Mouse (Mus musculus) liver, embryonic 14.5 days (tissue): ENCODE measurements at regions not wholly inside any gene's neighbourhood (a gene's known extent, or its start where the extent isn't known, plus 50 kb on each side); places are given as distances from the start of the nearest gene placed in this dataset.

Source experiments
- ATAC-seq: fragments of 200-750 bp; cut with Nextera tagmentation; 2 replicates; pipeline ENCODE4 v1.8.0; 2017; ENCODE audit warnings: moderate number of reproducible peaks, mild to moderate bottlenecking, moderate library complexity; ENCODE audit not compliant: insufficient read depth
- DNase-seq, 3 experiments: peaks; one replicate each; pipeline ENCODE4 v3.0.0-alpha.2; 2012 to 2013; ENCODE audit warnings: low read depth in 3 of 3, low spot score in 3 of 3
- H3K27ac ChIP-seq: fragments of 300-500 bp; sonication (generic); 2 replicates; pipeline ENCODE4 v1.5.1; 2014; ENCODE audit warnings: moderate library complexity, mild to moderate bottlenecking, control low read depth, inconsistent platforms
- H3K27me3 ChIP-seq: fragments of 300-500 bp; sonication (generic); 2 replicates; pipeline ENCODE4 v1.6.1; 2014; ENCODE audit warnings: mild to moderate bottlenecking, low read length, moderate library complexity; ENCODE audit not compliant: control insufficient read depth, insufficient read depth
- H3K36me3 ChIP-seq: fragments of 300-500 bp; sonication (generic); replicated peaks from 2 replicates; pipeline ENCODE4 v1.6.1; 2014; ENCODE audit warnings: low read depth; ENCODE audit not compliant: control insufficient read depth, insufficient read depth
- H3K4me1 ChIP-seq, 2 experiments: fragments of 200-500 bp in 1 of 2; fragments of 300-500 bp in 1 of 2; sonication (generic) in 1 of 2; replicated peaks; 2 replicates each; pipeline ENCODE4 v1.6.1; 2012 to 2014; ENCODE audit warnings: antibody characterized with exemption in 1 of 2, inconsistent platforms in 1 of 2, low read length in 1 of 2; ENCODE audit not compliant: control insufficient read depth in 2 of 2, insufficient read depth in 2 of 2
- H3K4me2 ChIP-seq: fragments of 300-500 bp; sonication (generic); 2 replicates; pipeline ENCODE4 v1.6.1; 2014; ENCODE audit warnings: low read depth, mild to moderate bottlenecking, control low read depth, moderate library complexity
- H3K4me3 ChIP-seq, 2 experiments: fragments of 200-500 bp in 1 of 2; fragments of 300-500 bp in 1 of 2; sonication (generic) in 1 of 2; 2 replicates each; pipeline ENCODE4 v1.5.1; 2012 to 2014; ENCODE audit warnings: low read depth in 2 of 2, low read length in 2 of 2, mild to moderate bottlenecking in 2 of 2, control low read depth in 1 of 2, inconsistent platforms in 1 of 2, moderate library complexity in 1 of 2; ENCODE audit not compliant: insufficient read depth in 1 of 2
- H3K9ac ChIP-seq: fragments of 300-500 bp; sonication (generic); replicated peaks from 2 replicates; pipeline ENCODE4 v1.6.1; 2014; ENCODE audit warnings: mild to moderate bottlenecking, control low read depth, moderate library complexity
- H3K9me3 ChIP-seq: fragments of 300-500 bp; sonication (generic); 2 replicates; pipeline ENCODE4 v1.6.1; 2016; ENCODE audit warnings: low read length, mixed read lengths; ENCODE audit not compliant: control insufficient read depth
- CTCF ChIP-seq: IDR thresholded peaks from 2 replicates; pipeline ENCODE4 v1.5.1; 2016; ENCODE audit warnings: antibody characterized with exemption, low read depth, control low read depth
- EP300 ChIP-seq: IDR thresholded peaks from 2 replicates; pipeline ENCODE4 v1.6.1; 2016; ENCODE audit warnings: antibody characterized with exemption, low read depth
- WGBS: fragments of 180-500 bp; shearing (Covaris S2); extraction: QIAGEN DNeasy Blood & Tissue Kit; methylation state at CpG from one replicate; pipeline ENCODE4 v1.1.7; 2014; ENCODE audit not compliant: insufficient replicate concordance; 5-methylcytosine and 5-hydroxymethylcytosine counted together

GRCm38 (mm10) chr14:108022066-108022465 is 891.9 kb downstream of the Slitrk1 start:
- ATAC-seq (no peak), DNase-seq (no peak)
- Histone ChIP-seq H3K4me3 (no peak overlapping the region), H3K27ac (no peak overlapping the region), H3K9ac (no peak overlapping the region), H3K36me3 (no peaks in the 10 kb centered on the region), H3K4me1 (no peaks in the 10 kb centered on the region), H3K4me2 (no peak overlapping the region), H3K27me3 (no peaks in the 10 kb centered on the region), H3K9me3 (no peaks in the 10 kb centered on the region)
- TF ChIP-seq EP300 (no peak), CTCF (no peak)
- WGBS: 26% methylated on average over 1 of the region's 1 CpGs

GRCm38 (mm10) chr14:108021331-108021730 is 892.6 kb downstream of the Slitrk1 start:
- H3K27ac ChIP-seq: no peak overlapping the region
- H3K9me3 ChIP-seq: no peaks in the 10 kb centered on the region
- ATAC-seq (no peak), DNase-seq (no peak)
- H3K4me2 ChIP-seq: no peak overlapping the region
- no peaks in the 10 kb centered on the region for H3K4me1 ChIP-seq
- H3K9ac ChIP-seq: no peak overlapping the region
- H3K27me3 ChIP-seq: no peaks in the 10 kb centered on the region
- TF ChIP-seq CTCF (no peak), EP300 (no peak)
- H3K4me3 ChIP-seq: no peak overlapping the region
- H3K36me3 ChIP-seq: no peaks in the 10 kb centered on the region
- 64% methylated on average over 7 of the region's 7 CpGs for WGBS

GRCm38 (mm10) chr14:107987752-107988285 is 926.1 kb downstream of the Slitrk1 start:
- TF ChIP-seq CTCF: no peak
- no peak for TF ChIP-seq EP300
- Histone ChIP-seq H3K9ac (no peak overlapping the region), H3K27ac (no peak overlapping the region), H3K4me2 (no peak overlapping the region), H3K9me3 (no peaks in the 10 kb centered on the region), H3K36me3 (no peaks in the 10 kb centered on the region), H3K4me1 (no peaks in the 10 kb centered on the region), H3K4me3 (no peak overlapping the region), H3K27me3 (no peaks in the 10 kb centered on the region)
- ATAC-seq (no peak), DNase-seq (no peak)

- Histone ChIP-seq H3K9me3 (no peaks in the 10 kb centered on the region), H3K4me2 (no peak overlapping the region), H3K4me3 (no peak overlapping the region), H3K9ac (no peak overlapping the region), H3K27me3 (no peaks in the 10 kb centered on the region), H3K4me1 (no peaks in the 10 kb centered on the region), H3K36me3 (no peaks in the 10 kb centered on the region), H3K27ac (no peak overlapping the region)
- WGBS: 55% methylated on average over 3 of the region's 3 CpGs
- no peak for DNase-seq
- TF ChIP-seq EP300: no peak
- no peak for ATAC-seq
Measured at GRCm38 (mm10) chr14:107978141-107978540, 935.8 kb downstream of the Slitrk1 start.

GRCm38 (mm10) chr14:107952076-107952475 is 961.9 kb downstream of the Slitrk1 start:
- ATAC-seq (no peak), DNase-seq (no peak)
- Histone ChIP-seq H3K36me3 (no peaks in the 10 kb centered on the region), H3K9me3 (no peaks in the 10 kb centered on the region), H3K4me3 (no peak overlapping the region), H3K27ac (no peak overlapping the region), H3K4me1 (no peaks in the 10 kb centered on the region), H3K27me3 (no peaks in the 10 kb centered on the region), H3K4me2 (no peak overlapping the region), H3K9ac (no peak overlapping the region)
- 49% methylated on average over 1 of the region's 1 CpGs for WGBS
- TF ChIP-seq CTCF (no peak), EP300 (no peak)
